Mouse (Mus musculus): ENCODE data around the gene Maats1.

- TF ChIP-seq CTCF (IDR thresholded peaks at IDR 0.05; ENCODE audit: extremely low read depth, insufficient read depth, low read length) (no peak), POLR2A (IDR thresholded peaks at IDR 0.05; ENCODE audit: extremely low read depth, insufficient read depth, low read length) (no peak)
These were observed 39.6 kb downstream of the Maats1 start for GRCm38 (mm10) chr16:38302367-38302766.
